7 mouse cellular contexts compared by ENCODE assay signal in genomic region chr1:135670397-135671130, GRCm38 (mm10). TPM values are rescaled to one million over a fixed set of nuclear protein-coding genes. Genes with fewer than 3 reads are reported as not detected.
A peak's percentile ranks its signal among the peaks of the same experiment; 100 is the strongest.
DNase-seq lines count a peak whose midpoint lies in the region; ATAC-seq lines count a peak whose summit lies in the region.

No protein-coding gene starts in this region.

- no peak overlapping the region for H3K4me2 ChIP-seq in intestine, embryonic 16.5 days (ENCODE audit: low read depth, low read length)

- peaks cover 22% of the 10 kb centered on the region for H3K4me1 ChIP-seq in intestine, embryonic 16.5 days (ENCODE audit: control insufficient read depth, insufficient read depth, low read length)
- peaks cover 36% of the 10 kb centered on the region for H3K4me1 ChIP-seq in midbrain, embryonic 10.5 days

- no peak overlapping the region for H3K4me3 ChIP-seq in intestine, embryonic 16.5 days (ENCODE audit: low read length)
- H3K4me3 ChIP-seq in midbrain, embryonic 10.5 days = no peak overlapping the region

- 12% methylated on average over 13 of the region's 13 CpGs for WGBS in intestine, embryonic 16.5 days
- WGBS in midbrain, embryonic 10.5 days = 11% methylated on average over 13 of the region's 13 CpGs

- H3K9ac ChIP-seq in intestine, embryonic 16.5 days (ENCODE audit: low read depth, low read length) = no peak overlapping the region

- intact Hi-C loops in left cerebral cortex, postnatal 36 days (cut with DNase I) = loop anchor here (1.0 to 2.0 kb wide), 3 partner anchors 28 to 210 kb away; no protein-coding TSS in a partner anchor

- H3K27me3 ChIP-seq in intestine, embryonic 16.5 days (replicated peaks; ENCODE audit: control insufficient read depth, insufficient read depth, low read length) = no peaks in the 10 kb centered on the region
- peaks cover 8% of the 10 kb centered on the region; the same call in 1 of the 2 replicates for H3K27me3 ChIP-seq in midbrain, embryonic 10.5 days (ENCODE audit: low read depth, poor library complexity, severe bottlenecking)

- H3K36me3 ChIP-seq in intestine, embryonic 16.5 days (ENCODE audit: control insufficient read depth, insufficient read depth, low read length) = no peaks in the 10 kb centered on the region
- H3K36me3 ChIP-seq in midbrain, embryonic 10.5 days = no peaks in the 10 kb centered on the region

- H3K9me3 ChIP-seq in intestine, embryonic 16.5 days (ENCODE audit: control insufficient read depth, low read length) = no peaks in the 10 kb centered on the region
- no peaks in the 10 kb centered on the region for H3K9me3 ChIP-seq in midbrain, embryonic 10.5 days (replicated peaks)

- H3K27ac ChIP-seq in intestine, embryonic 16.5 days (ENCODE audit: low read length) = no peak overlapping the region
- peak overlapping the region; percentile 78 for H3K27ac ChIP-seq in midbrain, embryonic 10.5 days (replicated peaks)

- peak; percentile 74 for ATAC-seq in intestine, embryonic 16.5 days

- DNase-seq in adrenal gland, adult 8-10 months = peak; percentile 78
- peak; percentile 73 for DNase-seq in embryo, embryonic 11.5 days (ENCODE audit: low read depth, low spot score)
- DNase-seq in gastrocnemius, postnatal 4 days (ENCODE audit: low spot score in 2 of 2) = peak; percentile 73 to 85
- DNase-seq in left cerebral cortex, postnatal 36 days (ENCODE audit: low spot score in 2 of 2) = peak; percentile 89 to 90
- DNase-seq in midbrain, embryonic 10.5 days (ENCODE audit: low spot score) = peak; percentile 85
- DNase-seq in right cerebral cortex, postnatal 4 days = peak; percentile 84

RNA-seq across cellular contexts. Expression of gene Csrp1, which starts 49.3 kb away (rescaled TPM):
- 100 to 1,000 TPM in 1 of 4 experiments, 10 to 100 TPM in 3; 92.3 to 122 (median 99.0) TPM for total RNA-seq in adrenal gland, adult 8-10 months (2022)
- total RNA-seq in gastrocnemius, postnatal 4 days (2021) = 100 to 1,000 TPM; 109 to 114 TPM
- 215 TPM in 2 replicates for polyA plus RNA-seq in intestine, embryonic 16.5 days (2015; fragmentation: Nextera tagmentation; extraction: Ambion mirVana)
- 100 to 1,000 TPM; 195 to 250 TPM for total RNA-seq in left cerebral cortex, postnatal 36 days (2021)
- polyA plus RNA-seq in midbrain, embryonic 10.5 days (2016; fragmentation: Nextera tagmentation; extraction: Ambion mirVana) = 41.9 and 44.9 TPM in 2 replicates
